Mouse (Mus musculus): Measurements from ENCODE around the gene Pelo. TPM values are rescaled to one million over a fixed set of nuclear protein-coding genes. Genes with fewer than 3 reads are reported as not detected.

The Pelo gene
- polyA plus RNA-seq, 1 experiment = 26.7 TPM

- Histone ChIP-seq H3K27ac (ENCODE audit: insufficient read depth, low read length) (no peak overlapping the region), H3K9ac (ENCODE audit: low read depth, poor library complexity, severe bottlenecking) (no peak overlapping the region), H3K9me3 (replicated peaks; ENCODE audit: control insufficient read depth, insufficient read depth, low read length, poor library complexity, severe bottlenecking) (no peaks in the 10 kb centered on the region), H3K36me3 (ENCODE audit: control insufficient read depth, insufficient read depth, low read length, poor library complexity, severe bottlenecking) (no peaks in the 10 kb centered on the region), H3K27me3 (ENCODE audit: control insufficient read depth, insufficient read depth, low read length, poor library complexity, severe bottlenecking) (no peaks in the 10 kb centered on the region), H3K4me3 (ENCODE audit: low read depth, low read length) (no peak overlapping the region), H3K4me1 (ENCODE audit: control insufficient read depth, insufficient read depth, low read length) (no peaks in the 10 kb centered on the region)
- TF ChIP-seq EP300 (IDR thresholded peaks at IDR 0.05; ENCODE audit: insufficient read depth, low read depth, low read length) (no peak), CTCF (IDR thresholded peaks at IDR 0.05; ENCODE audit: low read depth, low read length) (no peak), POLR2A (IDR thresholded peaks at IDR 0.05; ENCODE audit: insufficient read depth, low read length) (no peak)
These were observed 37.4 kb downstream of the Pelo start for GRCm38 (mm10) chr13:115052568-115052967.

DNA sequence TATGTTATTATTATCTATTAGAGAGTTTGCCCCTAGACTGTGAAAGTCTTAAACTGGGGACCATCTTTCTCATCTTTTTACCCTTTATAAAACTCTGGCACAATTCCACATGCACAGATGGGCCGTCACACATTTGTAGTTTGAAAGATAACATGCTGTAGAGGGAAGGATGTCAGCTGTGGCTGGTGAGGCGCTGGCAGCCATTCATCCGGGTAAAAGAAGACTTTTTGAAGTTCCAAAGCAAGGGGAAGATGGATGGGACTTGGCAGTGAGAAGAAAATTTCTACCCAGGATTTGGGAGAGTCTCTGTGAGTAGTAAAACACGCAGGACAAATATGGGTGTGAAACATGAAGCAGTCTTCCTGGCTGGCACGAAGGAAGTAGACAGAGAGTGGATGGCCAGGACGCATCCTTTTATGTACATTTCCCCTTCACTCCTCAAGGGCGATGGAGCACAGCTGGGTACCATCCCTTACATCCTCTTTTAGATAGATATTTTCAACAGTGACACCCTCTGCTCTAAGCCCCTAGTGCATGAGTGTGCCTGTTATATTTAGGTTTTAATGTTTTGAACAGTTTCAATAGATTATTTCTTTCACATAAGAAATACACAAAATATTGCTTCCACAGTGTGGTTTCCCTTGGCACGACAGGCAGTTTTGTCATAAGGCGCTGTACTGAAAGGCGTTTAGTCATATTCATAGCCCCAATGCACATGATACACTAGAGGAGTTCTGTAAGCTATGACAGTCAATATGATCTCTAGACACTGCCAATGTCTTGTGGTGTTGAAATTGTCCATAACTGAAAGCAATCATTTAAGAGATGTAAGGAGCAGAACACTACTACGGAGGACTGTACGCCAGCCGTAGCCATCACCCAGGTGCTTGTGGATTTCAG lies 39.1 kb downstream of the Pelo start:
- TF ChIP-seq EP300 (IDR thresholded peaks at IDR 0.05; ENCODE audit: insufficient read depth, low read depth, low read length) (no peak), POLR2A (IDR thresholded peaks at IDR 0.05; ENCODE audit: insufficient read depth, low read length) (no peak), CTCF (IDR thresholded peaks at IDR 0.05; ENCODE audit: low read depth, low read length) (no peak)

GRCm38 (mm10) chr13:115042652-115043051 lies 47.3 kb downstream of the Pelo start:
- Histone ChIP-seq H3K36me3 (ENCODE audit: control insufficient read depth, insufficient read depth, low read length, poor library complexity, severe bottlenecking) (no peaks in the 10 kb centered on the region), H3K4me1 (ENCODE audit: control insufficient read depth, insufficient read depth, low read length) (no peaks in the 10 kb centered on the region), H3K27ac (ENCODE audit: insufficient read depth, low read length) (no peak overlapping the region), H3K9ac (ENCODE audit: low read depth, poor library complexity, severe bottlenecking) (no peak overlapping the region), H3K9me3 (replicated peaks; ENCODE audit: control insufficient read depth, insufficient read depth, low read length, poor library complexity, severe bottlenecking) (no peaks in the 10 kb centered on the region), H3K27me3 (ENCODE audit: control insufficient read depth, insufficient read depth, low read length, poor library complexity, severe bottlenecking) (no peaks in the 10 kb centered on the region; the same call in 1 of the 2 replicates), H3K4me3 (ENCODE audit: low read depth, low read length) (no peak overlapping the region)
- TF ChIP-seq EP300 (IDR thresholded peaks at IDR 0.05; ENCODE audit: insufficient read depth, low read depth, low read length) = no peak
- TF ChIP-seq POLR2A (IDR thresholded peaks at IDR 0.05; ENCODE audit: insufficient read depth, low read length) = no peak
- TF ChIP-seq CTCF (IDR thresholded peaks at IDR 0.05; ENCODE audit: low read depth, low read length) = no peak

More for the DNA sequence above, 39.1 kb downstream of the Pelo start:
- Histone ChIP-seq H3K27me3 (ENCODE audit: control insufficient read depth, insufficient read depth, low read length, poor library complexity, severe bottlenecking) (no peaks in the 10 kb centered on the region), H3K36me3 (ENCODE audit: control insufficient read depth, insufficient read depth, low read length, poor library complexity, severe bottlenecking) (no peaks in the 10 kb centered on the region), H3K27ac (ENCODE audit: insufficient read depth, low read length) (no peak overlapping the region), H3K4me1 (ENCODE audit: control insufficient read depth, insufficient read depth, low read length) (no peaks in the 10 kb centered on the region), H3K4me3 (ENCODE audit: low read depth, low read length) (no peak overlapping the region), H3K9me3 (replicated peaks; ENCODE audit: control insufficient read depth, insufficient read depth, low read length, poor library complexity, severe bottlenecking) (no peaks in the 10 kb centered on the region), H3K9ac (ENCODE audit: low read depth, poor library complexity, severe bottlenecking) (no peak overlapping the region)

Other genes starting within 250 kb of the Pelo start
- gene Itga2, start 158.1 kb downstream of the Pelo start, polyA plus RNA-seq (2011; ENCODE audit: insufficient read depth, insufficient read length, low read depth, missing spikeins) = 0.15 and 0.16 TPM in 2 replicates
- gene Gm49395, start 11.7 kb upstream of the Pelo start, polyA plus RNA-seq (2011; ENCODE audit: insufficient read depth, insufficient read length, low read depth, missing spikeins) = 7.0 TPM in 1 of 2 replicates, not detected in the other
- 5.0 and 5.2 TPM in 2 replicates for gene Itga1, start 11.8 kb upstream of the Pelo start, polyA plus RNA-seq (2011; ENCODE audit: insufficient read depth, insufficient read length, low read depth, missing spikeins)